Mouse (Mus musculus): ENCODE results near the gene Ccdc71. TPM values are rescaled to one million over a fixed set of nuclear protein-coding genes. Genes with fewer than 3 reads are reported as not detected.

The Ccdc71 gene
- total and polyA plus RNA-seq, 2 experiments from 2014 or later, result 39.8 to 56.8 TPM

DNA sequence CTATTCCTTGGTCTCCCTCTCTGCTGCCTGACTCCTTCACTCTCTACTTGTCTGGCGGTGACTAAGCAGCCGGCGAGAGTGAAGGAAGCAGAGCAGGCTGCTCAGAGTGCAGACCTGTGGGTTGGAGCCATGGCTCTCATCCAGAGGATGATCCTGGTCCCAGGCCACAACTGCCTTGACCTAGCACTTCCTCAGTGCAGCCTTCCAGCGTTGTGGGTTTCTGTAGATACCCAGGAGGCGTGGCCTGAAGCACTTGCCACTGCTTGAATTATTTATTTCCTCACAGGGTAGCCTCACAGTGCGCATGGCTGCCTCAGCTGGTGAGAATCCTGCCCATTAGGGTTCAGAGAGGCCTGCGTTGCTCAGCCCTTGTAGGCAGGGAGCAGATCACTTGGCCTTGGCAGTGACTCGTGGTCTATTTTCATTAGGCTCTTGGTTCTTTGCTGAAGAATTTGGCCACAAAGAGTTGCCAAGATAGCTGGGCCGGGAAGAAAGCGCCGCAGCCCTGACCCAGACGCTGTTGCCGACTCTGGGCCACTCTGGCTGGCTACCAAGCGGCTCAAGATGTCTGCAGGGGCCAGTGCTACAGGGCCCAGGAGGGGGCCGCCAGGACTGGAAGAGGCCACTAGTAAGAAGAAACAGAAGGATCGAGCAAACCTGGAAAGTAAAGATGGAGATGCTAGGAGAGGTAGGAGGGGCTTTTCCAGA lies 31.9 kb downstream of the Ccdc71 start:
- no peak for TF ChIP-seq CTCF (IDR thresholded peaks at IDR 0.05)
- WGBS, result 82% methylated on average over 16 of the region's 16 CpGs
- DNase-seq (ENCODE audit: low spot score) (no peak), ATAC-seq (ENCODE audit: low FRiP score) (no peak)
- H3K9ac ChIP-seq (replicated peaks; ENCODE audit: low read length, poor library complexity, severe bottlenecking), result 0 out of 2 replicates have a peak overlapping the region, but pooled peaks have one; percentile 84
- H3K27me3 ChIP-seq (ENCODE audit: insufficient read depth, low read length), result no peaks in the 10 kb centered on the region
- H3K4me1 ChIP-seq (ENCODE audit: insufficient read depth, low read length), result 0 out of 2 replicates have a peak, but pooled peaks cover 9% of the 10 kb centered on the region
- H3K9me3 ChIP-seq (ENCODE audit: low read length), result no peaks in the 10 kb centered on the region
- H3K36me3 ChIP-seq (ENCODE audit: insufficient read depth, low read length), result peaks cover 47% of the 10 kb centered on the region
- no peak overlapping the region for H3K27ac ChIP-seq (ENCODE audit: low read depth, low read length)
- H3K4me3 ChIP-seq (ENCODE audit: low read depth, low read length), result peak overlapping the region; percentile 96
- peak overlapping the region; percentile 57 for H3K4me2 ChIP-seq (ENCODE audit: low read depth, low read length, poor library complexity, severe bottlenecking)

DNA sequence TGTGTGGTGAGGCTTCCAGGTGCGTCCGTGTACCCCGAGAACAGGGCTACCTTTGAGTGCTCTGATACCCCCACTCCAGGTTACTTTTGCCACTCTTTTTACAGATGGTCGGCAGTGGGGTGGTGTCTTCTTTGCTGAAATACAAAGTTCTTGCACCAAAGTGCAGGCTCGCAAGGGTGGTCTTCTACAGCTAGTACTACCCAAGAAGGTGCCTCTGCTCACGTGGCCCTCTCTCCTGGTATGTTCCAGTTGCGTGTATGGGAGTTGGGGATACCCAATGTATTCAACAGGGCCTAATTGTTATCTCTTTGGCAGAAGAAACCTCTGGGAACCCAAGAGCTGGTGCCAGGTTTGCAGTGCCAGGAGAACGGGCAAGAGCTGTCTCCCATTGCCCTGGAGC lies 32.9 kb downstream of the Ccdc71 start:
- 97% methylated on average over 8 of the region's 8 CpGs for WGBS

DNA sequence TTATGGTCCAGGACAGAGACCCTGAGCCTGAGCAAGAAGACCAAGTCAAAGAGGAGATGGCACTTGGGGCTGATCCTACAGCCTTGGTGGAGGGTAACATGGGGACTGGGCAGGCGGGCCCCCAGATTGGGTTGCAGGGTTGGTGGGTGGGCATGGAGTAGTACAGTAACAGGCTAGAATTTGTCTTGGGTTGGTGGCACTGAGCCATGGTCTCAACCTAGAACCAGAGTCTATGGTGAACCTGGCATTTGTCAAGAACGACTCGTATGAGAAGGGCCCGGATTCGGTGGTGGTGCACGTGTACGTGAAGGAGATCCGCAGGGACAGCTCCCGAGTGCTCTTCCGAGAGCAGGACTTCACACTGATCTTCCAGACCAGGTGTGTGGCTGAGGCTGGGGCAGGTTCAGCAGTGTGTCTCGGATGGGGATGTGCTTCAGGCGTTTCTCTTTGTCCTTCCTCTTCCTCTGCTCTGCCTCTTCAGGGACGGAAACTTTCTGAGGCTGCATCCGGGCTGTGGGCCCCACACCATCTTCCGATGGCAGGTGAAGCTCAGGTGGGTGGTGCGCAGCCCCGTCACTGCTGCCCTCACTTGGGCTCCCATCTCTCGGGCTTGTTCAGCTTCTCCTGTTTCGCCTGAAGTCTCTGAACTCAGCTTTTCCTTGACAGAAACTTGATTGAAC lies 34.0 kb downstream of the Ccdc71 start:
- 95% methylated on average over 19 of the region's 19 CpGs for WGBS
- H3K9me3 ChIP-seq (ENCODE audit: low read length), result no peaks in the 10 kb centered on the region
- no peak overlapping the region for H3K4me2 ChIP-seq (ENCODE audit: low read depth, low read length, poor library complexity, severe bottlenecking)
- no peak overlapping the region for H3K9ac ChIP-seq (replicated peaks; ENCODE audit: low read length, poor library complexity, severe bottlenecking)
- H3K27me3 ChIP-seq (ENCODE audit: insufficient read depth, low read length), result no peaks in the 10 kb centered on the region
- DNase-seq (ENCODE audit: low spot score) (no peak), ATAC-seq (ENCODE audit: low FRiP score) (no peak)
- no peak overlapping the region for H3K27ac ChIP-seq (ENCODE audit: low read depth, low read length)
- H3K4me1 ChIP-seq (ENCODE audit: insufficient read depth, low read length), result 0 out of 2 replicates have a peak, but pooled peaks cover 9% of the 10 kb centered on the region
- peaks cover 67% of the 10 kb centered on the region for H3K36me3 ChIP-seq (ENCODE audit: insufficient read depth, low read length)
- TF ChIP-seq CTCF (IDR thresholded peaks at IDR 0.05), result no peak
- H3K4me3 ChIP-seq (ENCODE audit: low read depth, low read length), result no peak overlapping the region

More for the DNA sequence above, 32.9 kb downstream of the Ccdc71 start:
- Histone ChIP-seq H3K27me3 (ENCODE audit: insufficient read depth, low read length) (no peaks in the 10 kb centered on the region), H3K9me3 (ENCODE audit: low read length) (no peaks in the 10 kb centered on the region), H3K4me1 (ENCODE audit: insufficient read depth, low read length) (0 out of 2 replicates have a peak, but pooled peaks cover 9% of the 10 kb centered on the region), H3K27ac (ENCODE audit: low read depth, low read length) (no peak overlapping the region), H3K4me2 (ENCODE audit: low read depth, low read length, poor library complexity, severe bottlenecking) (no peak overlapping the region), H3K36me3 (ENCODE audit: insufficient read depth, low read length) (peaks cover 57% of the 10 kb centered on the region), H3K9ac (replicated peaks; ENCODE audit: low read length, poor library complexity, severe bottlenecking) (no peak overlapping the region), H3K4me3 (ENCODE audit: low read depth, low read length) (no peak overlapping the region)
- DNase-seq (ENCODE audit: low spot score), result no peak
- no peak for ATAC-seq (ENCODE audit: low FRiP score)
- no peak for TF ChIP-seq CTCF (IDR thresholded peaks at IDR 0.05)

GRCm38 (mm10) chr9:108494905-108495304 lies 34.6 kb downstream of the Ccdc71 start:
- Histone ChIP-seq H3K4me3 (ENCODE audit: low read depth, low read length) (no peak overlapping the region), H3K4me2 (ENCODE audit: low read depth, low read length, poor library complexity, severe bottlenecking) (no peak overlapping the region), H3K27me3 (ENCODE audit: insufficient read depth, low read length) (no peaks in the 10 kb centered on the region), H3K9me3 (ENCODE audit: low read length) (no peaks in the 10 kb centered on the region), H3K27ac (ENCODE audit: low read depth, low read length) (no peak overlapping the region), H3K9ac (replicated peaks; ENCODE audit: low read length, poor library complexity, severe bottlenecking) (no peak overlapping the region), H3K4me1 (ENCODE audit: insufficient read depth, low read length) (0 out of 2 replicates have a peak, but pooled peaks cover 8% of the 10 kb centered on the region), H3K36me3 (ENCODE audit: insufficient read depth, low read length) (peaks cover 74% of the 10 kb centered on the region)
- TF ChIP-seq CTCF (IDR thresholded peaks at IDR 0.05), result no peak
- 86% methylated on average over 10 of the region's 10 CpGs for WGBS
- DNase-seq (ENCODE audit: low spot score) (no peak), ATAC-seq (ENCODE audit: low FRiP score) (no peak)

DNA sequence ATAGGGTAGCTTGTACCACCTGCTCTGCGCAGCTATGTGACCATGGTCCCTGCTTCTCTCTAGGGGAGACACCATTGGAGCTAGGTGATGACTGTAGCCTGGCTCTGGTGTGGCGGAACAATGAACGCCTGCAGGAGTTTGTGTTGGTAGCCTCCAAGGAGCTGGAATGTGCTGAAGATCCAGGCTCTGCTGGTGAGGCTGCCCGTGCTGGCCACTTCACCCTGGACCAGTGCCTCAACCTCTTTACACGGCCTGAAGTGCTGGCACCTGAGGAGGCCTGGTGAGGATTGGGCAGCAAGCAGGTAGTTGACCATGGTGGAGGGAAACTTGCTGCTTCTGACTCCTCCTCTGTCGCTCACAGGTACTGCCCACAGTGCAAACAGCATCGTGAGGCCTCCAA lies 38.9 kb downstream of the Ccdc71 start:
- no peaks in the 10 kb centered on the region for H3K9me3 ChIP-seq (ENCODE audit: low read length)
- H3K27ac ChIP-seq (ENCODE audit: low read depth, low read length), result no peak overlapping the region
- no peak overlapping the region for H3K4me3 ChIP-seq (ENCODE audit: low read depth, low read length)
- ATAC-seq (ENCODE audit: low FRiP score) (no peak), DNase-seq (ENCODE audit: low spot score) (no peak)
- no peaks in the 10 kb centered on the region for H3K4me1 ChIP-seq (ENCODE audit: insufficient read depth, low read length)
- no peak overlapping the region for H3K9ac ChIP-seq (replicated peaks; ENCODE audit: low read length, poor library complexity, severe bottlenecking)
- H3K27me3 ChIP-seq (ENCODE audit: insufficient read depth, low read length), result no peaks in the 10 kb centered on the region
- 93% methylated on average over 7 of the region's 7 CpGs for WGBS
- no peak overlapping the region for H3K4me2 ChIP-seq (ENCODE audit: low read depth, low read length, poor library complexity, severe bottlenecking)
- no peak for TF ChIP-seq CTCF (IDR thresholded peaks at IDR 0.05)
- peaks cover 79% of the 10 kb centered on the region for H3K36me3 ChIP-seq (ENCODE audit: insufficient read depth, low read length)

DNA sequence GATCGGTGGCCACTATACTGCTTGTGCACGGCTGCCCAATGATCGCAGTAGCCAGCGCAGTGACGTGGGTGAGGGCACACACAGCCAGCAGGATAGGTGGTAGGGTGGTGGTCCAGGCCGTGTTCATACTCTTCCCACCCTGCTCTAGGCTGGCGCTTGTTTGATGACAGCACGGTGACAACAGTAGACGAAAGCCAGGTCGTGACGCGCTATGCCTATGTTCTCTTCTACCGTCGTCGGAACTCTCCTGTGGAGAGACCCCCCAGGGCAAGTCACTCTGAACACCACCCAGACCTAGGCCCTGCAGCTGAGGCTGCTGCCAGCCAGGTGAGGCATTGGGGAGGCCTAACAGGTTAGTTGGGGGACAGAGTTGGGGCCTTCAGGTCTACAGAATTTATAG lies 39.6 kb downstream of the Ccdc71 start:
- no peak overlapping the region for H3K27ac ChIP-seq (ENCODE audit: low read depth, low read length)
- peaks cover 72% of the 10 kb centered on the region for H3K36me3 ChIP-seq (ENCODE audit: insufficient read depth, low read length)
- no peak for TF ChIP-seq CTCF (IDR thresholded peaks at IDR 0.05)
- no peaks in the 10 kb centered on the region for H3K4me1 ChIP-seq (ENCODE audit: insufficient read depth, low read length)
- H3K9me3 ChIP-seq (ENCODE audit: low read length), result no peaks in the 10 kb centered on the region
- H3K9ac ChIP-seq (replicated peaks; ENCODE audit: low read length, poor library complexity, severe bottlenecking), result no peak overlapping the region
- WGBS, result 96% methylated on average over 15 of the region's 15 CpGs
- no peak overlapping the region for H3K4me3 ChIP-seq (ENCODE audit: low read depth, low read length)
- ATAC-seq (ENCODE audit: low FRiP score) (no peak), DNase-seq (ENCODE audit: low spot score) (no peak)
- no peak overlapping the region for H3K4me2 ChIP-seq (ENCODE audit: low read depth, low read length, poor library complexity, severe bottlenecking)
- H3K27me3 ChIP-seq (ENCODE audit: insufficient read depth, low read length), result no peaks in the 10 kb centered on the region

All from midbrain, postnatal 0 days (tissue).